Mouse (Mus musculus) cortical plate, adult 2 months (tissue): ENCODE results near the gene Tmem50a. TPM values are rescaled to one million over a fixed set of nuclear protein-coding genes. Genes with fewer than 3 reads are reported as not detected.

Experiments used
- H3K27ac ChIP-seq: fragments of 200-500 bp; 2 replicates; pipeline ENCODE4 v1.5.1; 2012; ENCODE audit warnings: low read length, control low read depth, inconsistent platforms; ENCODE audit not compliant: insufficient read depth
- H3K4me1 ChIP-seq: fragments of 200-500 bp; 2 replicates; pipeline ENCODE4 v1.6.1; 2011; ENCODE audit warnings: low read length; ENCODE audit not compliant: control insufficient read depth, insufficient read depth
- H3K4me3 ChIP-seq: fragments of 200-500 bp; 2 replicates; pipeline ENCODE4 v1.5.1; 2011; ENCODE audit warnings: mild to moderate bottlenecking, low read length, control low read depth; ENCODE audit not compliant: insufficient read depth
- CTCF ChIP-seq: fragments of 200-500 bp; IDR thresholded peaks from 2 replicates; pipeline ENCODE4 v1.5.1; 2011; ENCODE audit warnings: mild to moderate bottlenecking, control low read depth, low read length; ENCODE audit not compliant: insufficient read depth; ENCODE audit errors: extremely low read depth
- POLR2A ChIP-seq: fragments of 200-500 bp; IDR thresholded peaks from 2 replicates; pipeline ENCODE4 v1.6.1; 2011; ENCODE audit warnings: mild to moderate bottlenecking, low read length, control low read depth; ENCODE audit not compliant: insufficient read depth; ENCODE audit errors: extremely low read depth
- polyA plus RNA-seq: library from polyadenylated mRNA; depleted of rRNA; stranded (reverse); fragments of >200 nt; gene quantifications from 2 replicates; pipeline ENCODE4 v1.2.3, GENCODE M21; 2012; rRNA removed

The Tmem50a gene
- 165 and 171 TPM in 2 replicates for polyA plus RNA-seq

DNA sequence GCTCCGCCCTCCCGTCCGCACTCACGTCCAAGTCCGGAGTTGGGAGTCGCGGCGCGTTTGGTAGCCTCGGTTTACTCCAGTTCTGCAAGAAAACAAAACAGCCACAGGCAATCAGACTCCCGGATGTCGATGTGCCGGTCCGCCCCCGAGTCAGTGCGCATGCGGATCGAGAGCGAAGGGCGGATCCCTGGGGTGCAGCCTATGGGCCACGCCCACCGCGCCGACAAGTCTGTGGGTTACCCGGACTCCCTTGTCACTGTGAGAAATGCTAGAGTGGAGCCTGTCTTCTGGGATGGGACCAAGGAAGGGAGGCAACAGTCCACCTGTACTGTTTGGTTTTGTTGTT lies at the start of gene Tmem50a:
TSS of gene Tmem50a (minus strand) at position 161 of the 346 bp plus-strand sequence.
- Histone ChIP-seq H3K4me1 (no peaks in the 10 kb centered on the region; the same call in 1 of the 2 replicates), H3K27ac (peak within 1 kb of the TSS; percentile 91), H3K4me3 (peak within 1 kb of the TSS; percentile 49)
- TF ChIP-seq CTCF, result no peak
- peak; percentile 82 for TF ChIP-seq POLR2A

DNA sequence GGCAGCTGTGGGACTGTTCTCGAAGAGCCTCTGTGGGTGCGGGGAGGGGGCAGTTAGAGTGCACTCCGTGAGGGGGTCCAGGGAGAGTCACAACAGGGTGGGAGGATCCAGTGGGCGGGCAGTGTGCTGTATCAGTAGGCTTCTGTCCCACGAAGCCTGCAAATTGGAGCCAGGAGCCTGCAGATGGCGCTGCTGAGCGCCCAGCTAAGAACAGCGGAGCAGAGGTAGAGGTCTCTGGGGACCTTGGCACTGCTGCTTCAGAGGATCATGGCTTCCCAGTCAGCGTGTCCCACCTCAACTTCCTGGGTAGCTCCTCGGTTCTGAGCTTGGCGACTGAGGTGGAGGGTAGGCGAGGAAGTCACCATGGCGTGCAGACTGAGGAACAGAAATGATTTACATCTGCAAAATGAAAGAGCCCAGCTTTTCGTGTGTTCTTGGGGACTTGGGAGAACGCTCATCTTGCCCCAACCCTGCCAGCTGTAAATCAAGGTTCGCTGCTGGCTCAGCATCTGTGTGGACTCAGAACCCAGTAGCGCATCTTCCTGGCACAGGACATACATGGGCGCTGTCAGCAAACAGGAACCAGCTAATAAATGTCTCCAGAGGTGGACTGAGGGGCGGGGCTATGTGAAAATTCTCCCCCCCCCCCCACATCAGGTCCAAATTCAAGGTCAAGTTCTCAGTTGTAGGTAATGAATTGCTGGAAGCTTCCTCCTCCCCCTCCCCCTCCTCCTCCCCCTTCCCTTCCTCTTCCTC lies 48.4 kb upstream of the Tmem50a start:
- TF ChIP-seq CTCF (0 out of 2 replicates have a peak, but pooled peaks have one; percentile 12), POLR2A (no peak)
- no peak overlapping the region for H3K4me3 ChIP-seq
- no peaks in the 10 kb centered on the region for H3K4me1 ChIP-seq
- no peak overlapping the region for H3K27ac ChIP-seq

DNA sequence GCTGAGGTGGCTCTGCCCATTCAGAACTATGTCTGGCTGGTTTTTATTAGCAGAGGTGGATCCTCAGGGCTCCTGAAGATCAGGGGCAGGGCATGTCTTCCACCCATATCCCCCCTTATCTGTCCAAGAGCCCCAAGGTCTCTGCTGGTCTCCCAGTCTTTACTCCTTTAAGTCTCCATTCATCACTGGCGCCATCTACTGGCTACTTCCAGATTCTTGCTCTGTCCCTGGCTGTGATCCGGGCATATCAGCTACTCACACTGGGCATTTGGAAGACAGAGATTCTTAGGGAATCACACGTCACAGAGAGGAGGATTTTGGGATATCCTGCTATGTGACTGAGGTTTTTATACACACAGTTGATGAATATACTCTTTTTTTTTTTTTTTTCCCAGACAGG lies 41.5 kb upstream of the Tmem50a start:
- Histone ChIP-seq H3K4me3 (no peak overlapping the region), H3K27ac (no peak overlapping the region), H3K4me1 (no peaks in the 10 kb centered on the region)
- TF ChIP-seq POLR2A, result no peak
- peak; percentile 54 for TF ChIP-seq CTCF

DNA sequence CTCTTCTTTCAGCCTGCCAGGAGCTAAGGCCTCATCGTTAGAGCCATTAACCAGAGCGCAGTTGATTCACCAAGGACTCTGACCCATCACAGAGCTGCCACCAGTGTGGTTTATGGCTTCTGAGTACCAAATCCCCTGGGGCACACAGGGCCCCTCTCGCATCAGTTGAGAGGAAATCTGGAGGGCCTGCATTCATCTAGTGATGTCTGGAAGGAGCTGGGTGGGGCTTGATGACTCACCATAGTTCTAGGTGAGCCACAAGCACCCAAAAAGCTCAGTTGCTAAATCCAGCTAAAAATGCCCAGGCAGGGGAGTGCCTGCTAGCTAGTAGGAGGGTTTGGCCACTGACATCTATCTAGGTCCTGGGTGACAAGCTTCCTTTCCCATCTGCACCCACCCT lies 41.0 kb upstream of the Tmem50a start:
- Histone ChIP-seq H3K4me3 (no peak overlapping the region), H3K4me1 (no peaks in the 10 kb centered on the region), H3K27ac (no peak overlapping the region)
- no peak for TF ChIP-seq POLR2A
- TF ChIP-seq CTCF, result no peak

DNA sequence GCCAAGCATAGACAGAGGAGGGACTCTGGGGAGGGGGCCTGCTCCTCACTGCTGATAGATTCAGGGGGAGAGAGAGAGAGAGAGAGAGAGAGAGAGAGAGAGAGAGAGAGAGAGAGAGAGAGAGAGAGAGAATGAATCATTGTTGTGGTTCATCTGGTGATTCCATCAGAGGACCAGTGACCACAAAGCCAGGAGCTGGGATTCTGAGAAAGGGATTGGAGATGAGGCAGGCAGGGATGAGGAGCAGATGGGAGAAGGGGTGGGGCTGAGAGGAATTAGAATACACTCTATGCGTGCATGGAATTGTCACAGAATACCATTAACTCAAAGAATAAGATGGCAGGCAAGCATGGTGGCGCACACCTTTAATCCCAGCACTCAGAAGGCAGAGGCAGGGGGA lies 40.4 kb upstream of the Tmem50a start:
- TF ChIP-seq POLR2A (no peak), CTCF (no peak)

GRCm38 (mm10) chr4:134954461-134954860 lies 39.6 kb upstream of the Tmem50a start:
- no peak overlapping the region for H3K27ac ChIP-seq

More for the DNA sequence above, 40.4 kb upstream of the Tmem50a start:
- no peak overlapping the region for H3K4me3 ChIP-seq
- no peak overlapping the region for H3K27ac ChIP-seq
- H3K4me1 ChIP-seq, result no peaks in the 10 kb centered on the region

GRCm38 (mm10) chr4:134950518-134951091 lies 35.8 kb upstream of the Tmem50a start:
- no peak overlapping the region for H3K27ac ChIP-seq
- H3K4me3 ChIP-seq, result no peak overlapping the region
- H3K4me1 ChIP-seq, result no peaks in the 10 kb centered on the region; the same call in 1 of the 2 replicates
- TF ChIP-seq POLR2A (no peak), CTCF (no peak)

More at GRCm38 (mm10) chr4:134954461-134954860, 39.6 kb upstream of the Tmem50a start:
- H3K4me3 ChIP-seq, result no peak overlapping the region
- no peaks in the 10 kb centered on the region for H3K4me1 ChIP-seq
- no peak for TF ChIP-seq CTCF
- no peak for TF ChIP-seq POLR2A

- H3K4me3 ChIP-seq, result no peak overlapping the region
- TF ChIP-seq CTCF, result peak; percentile 92
- no peak for TF ChIP-seq POLR2A
- H3K27ac ChIP-seq, result no peak overlapping the region
- no peaks in the 10 kb centered on the region; the same call in 1 of the 2 replicates for H3K4me1 ChIP-seq
Measured at GRCm38 (mm10) chr4:134946024-134946744, 31.4 kb upstream of the Tmem50a start.

- TF ChIP-seq POLR2A, result no peak
Measured at GRCm38 (mm10) chr4:134943758-134944538, 29.1 kb upstream of the Tmem50a start.

More at GRCm38 (mm10) chr4:134943758-134944538, 29.1 kb upstream of the Tmem50a start:
- no peak overlapping the region for H3K27ac ChIP-seq
- no peaks in the 10 kb centered on the region; the same call in 1 of the 2 replicates for H3K4me1 ChIP-seq
- no peak overlapping the region for H3K4me3 ChIP-seq
